Mouse (Mus musculus): ENCODE data around the gene Pnma1. TPM values are rescaled to one million over a fixed set of nuclear protein-coding genes. Genes with fewer than 3 reads are reported as not detected.
A peak's percentile ranks its signal among the peaks of the same experiment; 100 is the strongest.

Pnma1 gene
- total and polyA plus RNA-seq, 3 experiments, result 0.31 to 0.46 TPM; not detected in 1

DNA sequence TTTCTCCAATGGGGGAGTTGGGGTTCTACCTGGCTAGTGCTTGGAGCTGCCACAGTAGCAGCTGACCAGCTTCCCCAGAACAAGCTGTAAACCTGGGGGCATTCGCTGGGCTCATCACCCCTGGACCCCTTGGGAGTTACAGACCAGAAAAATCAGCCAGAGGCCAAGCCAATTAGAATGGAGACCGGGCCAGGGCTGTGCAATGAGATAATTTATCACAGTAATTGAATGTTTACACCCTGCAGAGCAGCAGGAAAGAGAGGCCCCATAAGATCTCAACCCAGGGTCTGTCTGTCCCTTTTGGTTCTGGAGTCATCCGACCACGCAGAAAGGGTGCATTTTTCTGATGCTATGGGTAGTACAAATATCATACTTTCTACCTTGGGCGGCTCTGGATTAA lies 43.5 kb upstream of the Pnma1 start:
- no peaks in the 10 kb centered on the region for H3K9me3 ChIP-seq (replicated peaks; ENCODE audit: insufficient read depth, low read length)
- no peak for DNase-seq (ENCODE audit: low read depth, low spot score)
- peaks cover 80% of the 10 kb centered on the region for H3K79me2 ChIP-seq (ENCODE audit: control insufficient read depth, insufficient read depth, low read length, poor library complexity)
- peaks cover 9 to 34% of the 10 kb centered on the region in 2 experiments for H3K4me1 ChIP-seq (ENCODE audit: control insufficient read depth in 1 of 2, insufficient read depth in 2 of 2, low read length in 2 of 2)
- H3K27me3 ChIP-seq (ENCODE audit: control insufficient read depth in 1 of 2, insufficient read depth in 2 of 2, low read length in 2 of 2), result no peaks in the 10 kb centered on the region
- peak overlapping the region; percentile 96 for H3K27ac ChIP-seq (ENCODE audit: control insufficient read depth, low read depth, low read length)
- H3K36me3 ChIP-seq (ENCODE audit: control insufficient read depth in 1 of 2, insufficient read depth in 2 of 2, low read length in 2 of 2), result peaks cover 1 to 18% of the 10 kb centered on the region in 2 experiments
- TF ChIP-seq TAL1 (IDR thresholded peaks at IDR 0.05; ENCODE audit: low read length) (no peak), TBP (IDR thresholded peaks at IDR 0.05; ENCODE audit: low read depth, low read length) (0 out of 2 replicates have a peak, but pooled peaks have one; percentile 5), RAD21 (IDR thresholded peaks at IDR 0.05; ENCODE audit: low read depth, low read length) (no peak), USF2 (IDR thresholded peaks at IDR 0.05; ENCODE audit: borderline replicate concordance in 1 of 2, insufficient read depth in 1 of 2, low read depth in 1 of 2, low read length in 2 of 2) (no peak), NELFE (IDR thresholded peaks at IDR 0.05; ENCODE audit: low read depth, low read length) (no peak)
- peak overlapping the region; percentile 96 for H3K9ac ChIP-seq (ENCODE audit: control insufficient read depth, low read depth, low read length, poor library complexity, severe bottlenecking)
- H3K4me3 ChIP-seq (ENCODE audit: control insufficient read depth in 1 of 2, insufficient read depth in 1 of 2, low read depth in 2 of 2, low read length in 2 of 2), result peak overlapping the region; percentile 65 to 77

- H3K27ac ChIP-seq (ENCODE audit: control insufficient read depth, low read depth, low read length), result no peak overlapping the region
- H3K4me3 ChIP-seq (ENCODE audit: control insufficient read depth in 1 of 2, insufficient read depth in 1 of 2, low read depth in 2 of 2, low read length in 2 of 2), result no peak overlapping the region; a peak in 1 of 4 replicates
Measured at GRCm38 (mm10) chr12:84191190-84191589, 42.9 kb upstream of the Pnma1 start.

GRCm38 (mm10) chr12:84190151-84190820 lies 42.0 kb upstream of the Pnma1 start:
- Histone ChIP-seq H3K9ac (ENCODE audit: control insufficient read depth, low read depth, low read length, poor library complexity, severe bottlenecking) (no peak overlapping the region), H3K27ac (ENCODE audit: control insufficient read depth, low read depth, low read length) (no peak overlapping the region), H3K4me3 (ENCODE audit: control insufficient read depth in 1 of 2, insufficient read depth in 1 of 2, low read depth in 2 of 2, low read length in 2 of 2) (no peak overlapping the region), H3K4me1 (ENCODE audit: control insufficient read depth in 1 of 2, insufficient read depth in 2 of 2, low read length in 2 of 2) (peaks cover 9 to 32% of the 10 kb centered on the region in 2 experiments), H3K79me2 (ENCODE audit: control insufficient read depth, insufficient read depth, low read length, poor library complexity) (peaks cover 92% of the 10 kb centered on the region), H3K36me3 (ENCODE audit: control insufficient read depth in 1 of 2, insufficient read depth in 2 of 2, low read length in 2 of 2) (peaks cover 4 to 19% of the 10 kb centered on the region in 2 experiments), H3K9me3 (replicated peaks; ENCODE audit: insufficient read depth, low read length) (no peaks in the 10 kb centered on the region), H3K27me3 (ENCODE audit: control insufficient read depth in 1 of 2, insufficient read depth in 2 of 2, low read length in 2 of 2) (no peaks in the 10 kb centered on the region)
- DNase-seq (ENCODE audit: low read depth, low spot score), result no peak
- TF ChIP-seq MYB (IDR thresholded peaks at IDR 0.05; ENCODE audit: low read depth, low read length) (no peak), ELF1 (IDR thresholded peaks at IDR 0.05; ENCODE audit: low read depth, low read length) (no peak), ETS1 (IDR thresholded peaks at IDR 0.05; ENCODE audit: low read depth, low read length) (no peak), TBP (IDR thresholded peaks at IDR 0.05; ENCODE audit: low read depth, low read length) (no peak), RCOR1 (IDR thresholded peaks at IDR 0.05; ENCODE audit: low read depth, low read length) (no peak), ZC3H11A (IDR thresholded peaks at IDR 0.05; ENCODE audit: low read depth, low read length) (no peak), MEF2A (IDR thresholded peaks at IDR 0.05; ENCODE audit: extremely low read depth, insufficient replicate concordance, low read depth, low read length, poor library complexity, severe bottlenecking) (no peak), MYC (IDR thresholded peaks at IDR 0.05; ENCODE audit: low read depth, low read length) (no peak)

More at GRCm38 (mm10) chr12:84191190-84191589, 42.9 kb upstream of the Pnma1 start:
- DNase-seq (ENCODE audit: low read depth, low spot score), result no peak
- no peak for TF ChIP-seq MYC (IDR thresholded peaks at IDR 0.05; ENCODE audit: low read depth, low read length)
- TF ChIP-seq USF1 (IDR thresholded peaks at IDR 0.05; ENCODE audit: low read depth, low read length), result no peak
- no peak for TF ChIP-seq TAL1 (IDR thresholded peaks at IDR 0.05; ENCODE audit: low read length)
- TF ChIP-seq JUND (IDR thresholded peaks at IDR 0.05; ENCODE audit: low read depth, low read length), result no peak
- TF ChIP-seq EP300 (IDR thresholded peaks at IDR 0.05; ENCODE audit: low read depth in 1 of 2, low read length in 2 of 2), result no peak
- no peak for TF ChIP-seq MAFK (IDR thresholded peaks at IDR 0.05; ENCODE audit: borderline replicate concordance, low read depth, low read length)
- TF ChIP-seq TCF12 (IDR thresholded peaks at IDR 0.05; ENCODE audit: low read depth, low read length), result no peak
- H3K36me3 ChIP-seq (ENCODE audit: control insufficient read depth in 1 of 2, insufficient read depth in 2 of 2, low read length in 2 of 2), result peaks cover 4 to 18% of the 10 kb centered on the region in 2 experiments
- H3K9ac ChIP-seq (ENCODE audit: control insufficient read depth, low read depth, low read length, poor library complexity, severe bottlenecking), result peak overlapping the region; percentile 96; the same call in 1 of the 2 replicates
- H3K4me1 ChIP-seq (ENCODE audit: control insufficient read depth in 1 of 2, insufficient read depth in 2 of 2, low read length in 2 of 2), result peaks cover 9 to 34% of the 10 kb centered on the region in 2 experiments
- H3K9me3 ChIP-seq (replicated peaks; ENCODE audit: insufficient read depth, low read length), result no peaks in the 10 kb centered on the region
- peaks cover 86% of the 10 kb centered on the region for H3K79me2 ChIP-seq (ENCODE audit: control insufficient read depth, insufficient read depth, low read length, poor library complexity)
- no peaks in the 10 kb centered on the region for H3K27me3 ChIP-seq (ENCODE audit: control insufficient read depth in 1 of 2, insufficient read depth in 2 of 2, low read length in 2 of 2)

Data from MEL (cell line).